Mouse (Mus musculus): ENCODE measurements around the gene Axl. TPM values are rescaled to one million over a fixed set of nuclear protein-coding genes. Genes with fewer than 3 reads are reported as not detected.
"Not testable (repeated sequence)": the region's sequence is repeated elsewhere in the genome, so short reads cannot be mapped to it uniquely, and the experiment has no call there.

The Axl gene
- polyA plus RNA-seq, 1 experiment from 2014 or later: 33.6 TPM

- peaks cover 96% of the 10 kb centered on the region for H3K36me3 ChIP-seq (replicated peaks)
- no peak overlapping the region for H3K27ac ChIP-seq
- H3K4me2 ChIP-seq: no peak overlapping the region
- H3K4me3 ChIP-seq (replicated peaks): no peak overlapping the region
- H3K9ac ChIP-seq: no peak overlapping the region
- no peaks in the 10 kb centered on the region for H3K27me3 ChIP-seq
- no peaks in the 10 kb centered on the region for H3K9me3 ChIP-seq
- no peak for ATAC-seq (ENCODE audit: low FRiP score)
- H3K4me1 ChIP-seq: no peaks in the 10 kb centered on the region
- 93% methylated on average over 2 of the region's 2 CpGs for WGBS
Observed at GRCm38 (mm10) chr7:25736920-25737319, 51.6 kb downstream of the Axl start.

GRCm38 (mm10) chr7:25734991-25735390 lies 53.5 kb downstream of the Axl start:
- Histone ChIP-seq H3K4me2 (no peak overlapping the region), H3K4me1 (no peaks in the 10 kb centered on the region), H3K27ac (no peak overlapping the region), H3K36me3 (replicated peaks) (peaks cover 94% of the 10 kb centered on the region), H3K9ac (no peak overlapping the region), H3K9me3 (no peaks in the 10 kb centered on the region), H3K27me3 (no peaks in the 10 kb centered on the region), H3K4me3 (replicated peaks) (no peak overlapping the region)
- no peak for ATAC-seq (ENCODE audit: low FRiP score)
- 82% methylated on average over 4 of the region's 4 CpGs for WGBS

GRCm38 (mm10) chr7:25731294-25732055 lies 57.0 kb downstream of the Axl start:
- 93% methylated on average over 8 of the region's 8 CpGs for WGBS
- ATAC-seq (ENCODE audit: low FRiP score): no peak

GRCm38 (mm10) chr7:25729862-25730261 lies 58.6 kb downstream of the Axl start:
- Histone ChIP-seq H3K4me3 (replicated peaks) (no peak overlapping the region), H3K9me3 (no peaks in the 10 kb centered on the region), H3K4me1 (no peaks in the 10 kb centered on the region; the same call in 1 of the 2 replicates), H3K4me2 (no peak overlapping the region), H3K36me3 (replicated peaks) (peaks cover 95% of the 10 kb centered on the region), H3K27ac (no peak overlapping the region), H3K9ac (no peak overlapping the region), H3K27me3 (no peaks in the 10 kb centered on the region)
- 89% methylated on average over 2 of the region's 2 CpGs for WGBS
- no peak for ATAC-seq (ENCODE audit: low FRiP score)

More at GRCm38 (mm10) chr7:25731294-25732055, 57.0 kb downstream of the Axl start:
- no peaks in the 10 kb centered on the region; the same call in 1 of the 2 replicates for H3K4me1 ChIP-seq
- H3K27ac ChIP-seq: no peak overlapping the region
- H3K4me2 ChIP-seq: no peak overlapping the region
- H3K9me3 ChIP-seq: no peaks in the 10 kb centered on the region
- H3K4me3 ChIP-seq (replicated peaks): no peak overlapping the region
- peaks cover 93% of the 10 kb centered on the region for H3K36me3 ChIP-seq (replicated peaks)
- H3K27me3 ChIP-seq: no peaks in the 10 kb centered on the region
- no peak overlapping the region for H3K9ac ChIP-seq

- no peaks in the 10 kb centered on the region for H3K9me3 ChIP-seq
- no peaks in the 10 kb centered on the region; the same call in 1 of the 2 replicates for H3K4me1 ChIP-seq
- H3K27me3 ChIP-seq: no peaks in the 10 kb centered on the region
- H3K4me2 ChIP-seq: no peak overlapping the region
- H3K36me3 ChIP-seq (replicated peaks): peaks cover 95% of the 10 kb centered on the region
- WGBS: 37% methylated on average over 2 of the region's 2 CpGs
- no peak overlapping the region for H3K4me3 ChIP-seq (replicated peaks)
- H3K27ac ChIP-seq: no peak overlapping the region
- no peak for ATAC-seq (ENCODE audit: low FRiP score)
- H3K9ac ChIP-seq: no peak overlapping the region
Observed at GRCm38 (mm10) chr7:25729396-25729795, 59.1 kb downstream of the Axl start.

GRCm38 (mm10) chr7:25727800-25728199 lies 60.7 kb downstream of the Axl start:
- Histone ChIP-seq H3K4me1 (no peaks in the 10 kb centered on the region; the same call in 1 of the 2 replicates), H3K4me3 (replicated peaks) (no peak overlapping the region), H3K27me3 (no peaks in the 10 kb centered on the region), H3K4me2 (no peak overlapping the region), H3K27ac (no peak overlapping the region), H3K9me3 (no peaks in the 10 kb centered on the region), H3K9ac (no peak overlapping the region), H3K36me3 (replicated peaks) (peaks cover 96% of the 10 kb centered on the region)
- ATAC-seq (ENCODE audit: low FRiP score): no peak
- 96% methylated on average over 5 of the region's 5 CpGs for WGBS

GRCm38 (mm10) chr7:25725886-25726285 lies 62.6 kb downstream of the Axl start:
- Histone ChIP-seq H3K27me3 (no peaks in the 10 kb centered on the region), H3K4me2 (no peak overlapping the region), H3K9me3 (no peaks in the 10 kb centered on the region), H3K36me3 (replicated peaks) (peaks cover 92% of the 10 kb centered on the region), H3K27ac (no peak overlapping the region), H3K4me3 (replicated peaks) (no peak overlapping the region), H3K4me1 (no peaks in the 10 kb centered on the region; the same call in 1 of the 2 replicates), H3K9ac (no peak overlapping the region)
- WGBS: 84% methylated on average over 19 of the region's 19 CpGs
- no peak for ATAC-seq (ENCODE audit: low FRiP score)

GRCm38 (mm10) chr7:25721776-25722175 lies 66.7 kb downstream of the Axl start:
- ATAC-seq (ENCODE audit: low FRiP score); H3K9ac ChIP-seq: not testable (repeated sequence)
- H3K36me3 ChIP-seq (replicated peaks): peaks cover 64% of the 10 kb centered on the region

GRCm38 (mm10) chr7:25720760-25721159 lies 67.7 kb downstream of the Axl start:
- H3K4me2 ChIP-seq: no peak overlapping the region
- WGBS: 94% methylated on average over 5 of the region's 5 CpGs

More at GRCm38 (mm10) chr7:25721776-25722175, 66.7 kb downstream of the Axl start:
- H3K9me3 ChIP-seq; H3K27ac ChIP-seq; H3K4me2 ChIP-seq; H3K4me3 ChIP-seq (replicated peaks); H3K27me3 ChIP-seq: not testable (repeated sequence)
- peaks cover 20% of the 10 kb centered on the region for H3K4me1 ChIP-seq

GRCm38 (mm10) chr7:25719761-25720610 lies 68.5 kb downstream of the Axl start:
- H3K4me2 ChIP-seq: no peak overlapping the region
- 0 out of 2 replicates have a peak overlapping the region, but pooled peaks have one; percentile 25 for H3K9ac ChIP-seq
- peaks cover 20% of the 10 kb centered on the region for H3K4me1 ChIP-seq
- peaks cover 59% of the 10 kb centered on the region for H3K36me3 ChIP-seq (replicated peaks)
- H3K27me3 ChIP-seq: no peaks in the 10 kb centered on the region
- WGBS: 62% methylated on average over 10 of the region's 10 CpGs
- no peak overlapping the region for H3K27ac ChIP-seq
- no peaks in the 10 kb centered on the region for H3K9me3 ChIP-seq
- ATAC-seq (ENCODE audit: low FRiP score): peak; percentile 45
- no peak overlapping the region for H3K4me3 ChIP-seq (replicated peaks)

More at GRCm38 (mm10) chr7:25720760-25721159, 67.7 kb downstream of the Axl start:
- no peaks in the 10 kb centered on the region for H3K9me3 ChIP-seq
- no peak overlapping the region for H3K27ac ChIP-seq
- H3K9ac ChIP-seq: no peak overlapping the region
- no peak overlapping the region for H3K4me3 ChIP-seq (replicated peaks)
- no peaks in the 10 kb centered on the region for H3K27me3 ChIP-seq
- peaks cover 59% of the 10 kb centered on the region for H3K36me3 ChIP-seq (replicated peaks)
- peaks cover 20% of the 10 kb centered on the region for H3K4me1 ChIP-seq
- no peak for ATAC-seq (ENCODE audit: low FRiP score)

- peak within 1 kb of the TSS; percentile 89 for H3K4me2 ChIP-seq
- ATAC-seq (ENCODE audit: low FRiP score): peak; percentile 88
- peaks cover 59% of the 10 kb centered on the region for H3K36me3 ChIP-seq (replicated peaks)
- H3K27ac ChIP-seq: peak within 1 kb of the TSS; percentile 71
- WGBS: 5% methylated on average over 32 of the region's 32 CpGs
- H3K4me1 ChIP-seq: peaks cover 20% of the 10 kb centered on the region
- H3K9ac ChIP-seq: peak within 1 kb of the TSS; percentile 69
- no peaks in the 10 kb centered on the region for H3K27me3 ChIP-seq
- peak within 1 kb of the TSS; percentile 71 for H3K4me3 ChIP-seq (replicated peaks)
- H3K9me3 ChIP-seq: no peaks in the 10 kb centered on the region
Observed at GRCm38 (mm10) chr7:25718788-25719417, 69.6 kb downstream of the Axl start, which contains the start of gene Ccdc97. Ccdc97 (minus strand) TSS chr7:25719088.

GRCm38 (mm10) chr7:25717478-25717877 lies 71.0 kb downstream of the Axl start:
- H3K9me3 ChIP-seq: no peaks in the 10 kb centered on the region
- H3K9ac ChIP-seq: no peak overlapping the region
- 91% methylated on average over 3 of the region's 3 CpGs for WGBS

More at GRCm38 (mm10) chr7:25717478-25717877, 71.0 kb downstream of the Axl start:
- H3K4me3 ChIP-seq (replicated peaks): peak overlapping the region; percentile 71
- peaks cover 20% of the 10 kb centered on the region for H3K4me1 ChIP-seq
- no peak overlapping the region for H3K27ac ChIP-seq
- no peaks in the 10 kb centered on the region for H3K27me3 ChIP-seq
- peaks cover 59% of the 10 kb centered on the region for H3K36me3 ChIP-seq (replicated peaks)
- no peak for ATAC-seq (ENCODE audit: low FRiP score)
- peak overlapping the region; percentile 89 for H3K4me2 ChIP-seq

All from forebrain, embryonic 12.5 days (tissue).